Mouse (Mus musculus): ENCODE measurements at regions not wholly inside any gene's neighbourhood (a gene's known extent, or its start where the extent isn't known, plus 50 kb on each side); places are given as distances from the start of the nearest gene placed in this dataset.

DNA sequence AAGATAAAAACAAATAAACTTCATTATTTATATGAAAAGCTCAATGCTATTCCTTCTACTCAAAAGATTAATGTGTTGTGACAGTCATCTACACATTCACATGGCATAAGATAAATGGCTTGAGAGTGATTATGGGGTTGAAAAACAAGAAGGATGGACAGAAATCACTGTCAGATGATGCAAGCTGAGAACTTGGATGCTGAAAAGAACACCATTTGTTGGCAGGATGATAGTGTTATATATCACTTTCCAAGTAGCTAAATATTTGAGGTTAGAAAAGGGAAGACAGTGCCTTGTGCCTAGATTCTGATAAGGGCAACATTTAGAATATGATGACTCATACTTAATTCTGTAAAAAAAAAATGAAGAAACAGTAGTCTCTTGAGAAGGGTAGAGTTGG lies 817.0 kb downstream of the Phex start:
- DNase-seq (ENCODE audit: inconsistent ontology term) = no peak

DNA sequence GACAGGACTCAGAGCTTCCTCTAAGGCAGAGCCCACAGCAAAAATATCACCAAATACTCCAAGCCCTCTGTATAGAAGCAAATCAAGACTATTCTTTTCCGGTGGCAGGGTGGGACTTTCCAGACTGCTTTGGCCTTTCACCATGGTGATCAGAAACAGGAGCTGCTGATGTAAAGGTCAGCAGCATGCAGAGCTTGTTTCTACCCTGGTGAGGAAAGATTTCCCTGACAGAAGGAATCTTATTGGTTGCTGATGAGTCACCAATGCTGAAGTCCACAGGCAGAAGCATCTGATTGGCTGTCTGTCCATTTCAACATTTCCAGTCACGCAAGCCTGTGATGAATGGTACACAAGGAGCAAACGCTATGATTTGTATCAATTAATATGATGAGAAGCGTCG lies 820.4 kb downstream of the Phex start:
- peak; percentile 45 for DNase-seq (ENCODE audit: inconsistent ontology term)
